Mouse (Mus musculus) mesoderm, embryonic 11.5 days (tissue): ENCODE results near the gene Morf4l1.
"Not testable (repeated sequence)": the region's sequence is repeated elsewhere in the genome, so short reads cannot be mapped to it uniquely, and the experiment has no call there.

ENCODE experiments used
- DNase-seq: peaks from one replicate; pipeline ENCODE4 v3.0.0-alpha.2; 2012; ENCODE audit warnings: low read depth, low spot score

The Morf4l1 gene

DNA sequence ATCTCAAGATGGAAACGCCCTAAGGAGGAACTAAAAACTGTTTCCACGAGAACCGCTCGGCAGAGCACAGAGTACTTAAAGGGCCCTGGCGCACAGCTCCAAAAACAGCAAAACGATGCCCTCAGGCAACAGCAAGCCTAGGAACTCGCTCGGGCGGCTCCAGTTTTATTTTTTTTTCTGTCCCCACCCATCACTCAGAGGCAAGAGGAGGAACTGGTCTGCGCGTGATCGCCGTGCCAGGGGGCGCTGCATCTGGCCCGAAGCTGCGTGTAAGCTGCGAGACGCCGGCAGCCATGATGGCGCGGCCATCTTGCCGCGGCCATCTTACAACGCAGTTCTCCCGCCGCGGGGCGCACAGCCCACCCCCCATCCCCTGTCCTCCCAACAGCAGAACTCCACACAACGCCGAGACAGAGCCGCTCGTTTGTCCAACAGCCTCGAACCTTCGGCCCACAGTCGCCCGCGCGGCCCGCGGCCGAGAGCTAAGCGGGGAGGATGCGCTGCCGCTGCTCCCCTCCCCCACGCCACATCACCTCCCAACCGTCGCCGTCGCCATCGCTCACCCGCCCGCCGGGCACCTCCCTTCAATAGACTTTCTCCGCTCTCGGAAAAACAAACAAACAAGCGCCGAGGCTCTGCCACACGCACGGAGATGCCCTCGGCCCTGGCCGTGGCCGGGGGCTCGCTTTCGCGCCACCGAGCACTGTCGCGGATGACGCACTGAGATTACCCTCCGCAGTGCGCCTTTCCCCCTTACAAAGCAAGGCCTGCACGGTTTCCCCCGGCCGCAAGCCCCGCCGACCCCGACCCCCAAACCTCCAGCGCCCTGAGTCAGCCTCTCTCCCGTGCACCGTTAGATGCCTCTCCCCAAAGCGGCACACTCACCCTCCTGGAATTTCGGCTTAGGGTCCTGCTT, 665 bp downstream of the Morf4l1 start:
- peak; percentile 92 for DNase-seq

DNA sequence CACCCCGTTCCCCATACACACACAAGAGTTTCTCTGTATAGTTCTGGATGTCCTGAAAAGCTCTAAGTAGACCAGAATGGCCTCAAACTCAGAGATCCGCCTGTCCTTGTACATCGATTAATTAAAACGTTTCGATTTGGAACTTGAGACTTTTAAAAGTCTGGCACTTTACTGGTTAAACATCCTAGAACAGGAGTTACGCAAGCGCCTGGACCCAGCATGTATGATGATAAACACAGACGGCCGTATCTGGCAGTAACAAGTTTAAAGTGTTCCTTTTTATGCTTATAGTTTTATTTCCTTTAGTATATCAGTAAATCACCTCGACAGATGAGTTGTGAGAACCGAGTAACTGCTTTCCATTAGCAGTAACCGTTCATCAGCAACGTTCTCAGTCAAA, 1.4 kb downstream of the Morf4l1 start:
- DNase-seq = no peak

DNA sequence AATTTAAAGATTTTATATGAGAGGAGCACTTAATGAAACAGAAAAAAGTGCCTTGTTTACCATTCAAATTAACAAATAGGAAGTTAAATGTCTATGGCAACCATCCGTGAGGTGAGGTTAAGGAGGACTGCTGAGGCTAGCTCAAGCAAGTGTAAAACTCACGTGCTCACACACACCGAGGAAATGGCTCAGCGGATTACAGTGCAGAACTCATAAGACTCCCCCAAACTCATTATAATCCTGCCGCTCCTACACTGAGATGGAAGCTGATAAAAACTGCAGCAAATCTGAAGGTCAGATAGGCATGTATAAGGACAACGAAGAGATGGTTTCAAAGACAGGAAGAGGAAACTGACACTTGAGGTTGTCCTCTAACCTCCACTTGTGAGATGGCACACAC, 5.2 kb downstream of the Morf4l1 start:
- DNase-seq = no peak

DNA sequence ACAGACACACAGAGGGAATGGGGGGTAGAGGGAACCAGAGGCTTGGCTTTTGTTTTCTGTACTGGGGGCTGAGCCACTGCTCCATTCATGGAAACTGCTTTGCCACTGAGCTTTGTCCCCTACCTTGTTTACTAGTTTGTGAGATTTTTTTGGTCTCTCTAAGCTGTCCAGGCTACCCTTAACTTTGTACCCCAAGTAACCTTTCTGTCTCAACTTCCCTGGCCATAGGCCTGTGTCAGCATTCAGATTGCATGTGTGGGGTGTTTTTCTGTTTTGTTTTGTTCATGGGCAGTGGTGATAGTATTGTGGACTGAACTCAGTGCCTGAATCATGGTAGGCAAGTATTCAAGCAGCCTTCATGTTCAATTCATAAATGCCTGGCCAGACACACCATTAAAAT, 6.3 kb downstream of the Morf4l1 start:
- DNase-seq = no peak

DNA sequence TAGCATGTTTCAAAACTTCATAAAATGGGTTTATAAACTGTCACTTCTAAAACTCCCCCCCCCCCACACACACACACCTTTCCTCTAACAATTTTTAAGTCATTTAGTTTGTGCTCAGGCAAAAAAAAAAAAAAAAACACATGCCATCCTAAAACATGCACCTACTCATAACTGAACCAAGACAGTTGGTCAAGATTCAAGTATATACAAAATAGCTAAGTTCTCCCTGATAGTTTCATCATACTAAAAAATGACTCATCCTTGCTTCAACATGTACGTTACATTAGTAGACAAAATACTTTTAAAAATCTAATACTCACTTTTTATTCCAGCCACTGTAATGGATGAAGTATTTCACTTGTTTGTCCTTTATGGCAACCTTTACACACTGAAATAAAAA, 7.7 kb downstream of the Morf4l1 start:
- DNase-seq = no peak

DNA sequence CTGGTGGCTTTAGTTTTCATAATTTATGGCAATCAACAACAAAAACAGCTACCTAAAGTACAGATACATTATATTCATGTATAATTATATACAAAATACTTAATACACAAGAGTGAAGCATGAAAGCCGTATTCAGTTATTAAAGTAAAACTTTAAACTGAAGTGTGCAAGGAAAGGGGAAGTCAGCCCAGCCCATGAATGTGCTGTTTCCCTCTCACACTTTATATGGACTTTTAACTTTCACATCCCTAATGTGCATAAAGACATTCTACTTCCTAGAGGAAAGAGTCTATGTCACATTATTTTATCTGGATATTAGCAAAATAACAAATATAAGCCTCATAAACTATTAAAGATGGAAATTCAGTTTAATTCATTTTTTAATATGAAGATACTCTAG, 9.1 kb downstream of the Morf4l1 start:
- no peak for DNase-seq

DNA sequence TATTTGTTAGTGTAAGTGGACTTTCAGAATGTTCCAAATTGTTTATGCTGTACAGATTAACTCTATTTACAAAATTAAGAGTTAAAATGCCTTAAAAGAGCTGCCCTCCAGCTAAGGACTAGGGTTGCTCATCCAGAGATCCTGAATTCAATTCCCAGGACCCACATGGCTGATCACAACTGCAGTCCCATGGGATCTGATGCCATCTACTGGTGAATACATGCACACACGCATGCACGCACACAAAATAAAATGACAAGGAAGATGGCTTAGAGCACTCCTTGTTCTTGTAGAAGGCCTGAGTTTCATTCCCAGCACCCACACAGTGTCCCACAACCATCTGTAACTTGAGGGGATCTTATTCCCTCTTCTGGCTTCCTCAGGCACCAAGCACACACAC, 13.8 kb downstream of the Morf4l1 start:
- peak; percentile 58 for DNase-seq

DNA sequence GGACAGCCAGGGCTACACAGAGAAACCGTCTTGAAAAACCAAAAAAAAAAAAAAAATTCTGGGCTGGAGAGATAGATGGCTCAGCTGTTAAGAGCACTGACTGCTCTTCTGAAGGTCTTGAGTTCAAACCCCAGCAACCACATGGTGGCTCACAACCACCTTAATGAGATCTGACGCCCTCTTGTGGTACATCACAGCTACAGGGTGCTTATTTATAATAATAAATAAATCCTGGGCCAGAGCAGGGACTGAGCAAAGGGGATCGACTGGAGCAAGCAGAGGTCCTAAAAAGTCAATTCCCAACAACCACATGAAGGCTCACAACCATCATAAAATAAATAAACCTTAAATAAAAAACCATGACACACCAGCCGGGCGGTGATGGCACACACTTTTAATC, 15.6 kb downstream of the Morf4l1 start:
- no peak for DNase-seq

DNA sequence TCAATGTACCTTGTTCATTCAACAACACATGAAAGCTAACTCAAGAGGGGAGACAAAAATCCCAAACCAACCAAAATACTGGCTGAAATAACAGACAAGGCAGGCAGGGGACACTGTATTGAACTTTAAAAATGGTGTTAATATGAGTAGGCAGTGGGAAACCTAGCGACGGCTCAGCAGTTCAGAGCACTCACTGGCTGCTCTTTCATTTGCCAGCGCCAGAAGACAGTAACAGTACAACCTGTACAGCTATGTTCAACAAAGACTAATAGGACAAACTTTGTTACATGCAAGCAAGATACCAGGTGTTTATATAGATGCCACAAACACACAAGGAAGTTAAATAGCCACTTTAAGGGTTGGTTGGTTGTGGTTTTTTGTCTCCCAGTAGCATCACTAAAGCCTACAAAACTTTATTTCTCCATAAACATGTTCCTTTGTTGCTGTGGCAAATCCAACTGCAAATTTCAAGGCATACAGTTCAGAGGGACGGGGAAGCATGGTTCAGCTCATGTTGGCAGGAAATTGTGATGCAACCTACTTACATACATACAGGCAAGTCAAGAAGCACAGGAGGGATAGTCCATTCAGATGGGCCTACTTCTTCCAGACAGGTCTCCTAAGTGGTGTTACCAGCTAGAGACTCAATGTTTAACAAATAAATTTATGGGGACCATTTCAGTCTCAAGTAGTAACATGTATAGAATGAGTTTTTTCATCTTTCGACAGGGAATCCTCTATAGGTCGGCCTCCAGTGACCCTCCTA, 25.1 kb downstream of the Morf4l1 start:
- no peak for DNase-seq

DNA sequence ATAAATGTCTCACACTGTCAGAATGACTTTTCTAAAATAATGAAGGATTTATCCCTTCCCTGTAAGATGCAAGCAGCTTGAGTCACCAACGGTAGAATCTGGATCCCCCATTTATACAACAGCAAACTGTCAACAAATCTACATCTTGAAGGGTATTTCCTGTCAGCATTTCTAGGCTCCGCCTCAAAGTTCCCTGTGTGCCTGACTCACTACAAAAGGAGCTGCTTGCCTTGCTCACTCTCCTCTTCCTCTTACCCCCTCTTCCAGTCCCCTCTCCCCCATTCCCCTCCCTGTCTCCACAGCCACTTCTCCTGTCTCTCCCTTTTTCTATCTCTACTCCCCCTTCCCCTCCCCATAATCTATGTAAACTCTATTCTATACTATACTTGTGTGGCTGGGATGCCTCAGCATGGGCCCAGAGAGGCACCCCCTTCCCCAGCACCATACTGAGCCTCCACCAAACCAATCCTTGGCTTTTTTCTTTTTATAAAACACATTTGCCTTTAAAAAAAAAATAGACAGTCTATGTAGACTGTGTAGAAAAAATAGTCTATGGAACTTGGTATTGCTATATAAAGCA, 26.6 kb downstream of the Morf4l1 start:
- no peak for DNase-seq

DNA sequence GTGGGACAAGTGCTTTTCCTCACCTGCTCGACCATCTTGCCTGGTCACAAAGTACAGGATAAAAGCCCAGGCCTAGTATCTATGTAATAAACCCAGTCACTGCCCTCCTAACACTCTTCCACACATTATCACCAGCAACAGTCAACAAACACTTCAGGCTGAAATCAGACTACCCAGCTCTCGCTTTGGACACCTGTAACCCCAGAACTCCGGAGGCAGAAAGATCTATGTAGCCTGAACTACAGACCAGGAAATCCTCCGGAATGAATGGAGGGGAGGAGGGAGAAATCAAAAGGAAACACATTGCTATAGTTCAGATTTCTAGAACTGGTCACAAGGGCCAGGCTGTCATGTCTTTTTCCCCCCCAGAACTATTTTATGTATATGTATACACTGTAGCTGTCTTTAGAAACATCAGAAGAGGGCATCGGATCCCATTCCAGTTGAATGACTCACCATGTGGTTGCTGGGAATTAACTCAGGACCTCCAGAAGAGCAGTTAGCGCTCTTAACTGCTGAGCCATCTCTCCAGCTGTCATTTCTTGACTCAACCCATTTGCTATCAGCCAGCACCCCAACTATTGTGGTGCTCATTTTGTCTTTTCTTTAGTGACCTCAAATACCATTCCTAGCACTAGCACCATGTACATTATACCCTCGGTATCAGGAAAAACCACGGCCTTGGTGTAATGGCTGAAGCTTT, 29.7 kb downstream of the Morf4l1 start:
- DNase-seq = no peak

DNA sequence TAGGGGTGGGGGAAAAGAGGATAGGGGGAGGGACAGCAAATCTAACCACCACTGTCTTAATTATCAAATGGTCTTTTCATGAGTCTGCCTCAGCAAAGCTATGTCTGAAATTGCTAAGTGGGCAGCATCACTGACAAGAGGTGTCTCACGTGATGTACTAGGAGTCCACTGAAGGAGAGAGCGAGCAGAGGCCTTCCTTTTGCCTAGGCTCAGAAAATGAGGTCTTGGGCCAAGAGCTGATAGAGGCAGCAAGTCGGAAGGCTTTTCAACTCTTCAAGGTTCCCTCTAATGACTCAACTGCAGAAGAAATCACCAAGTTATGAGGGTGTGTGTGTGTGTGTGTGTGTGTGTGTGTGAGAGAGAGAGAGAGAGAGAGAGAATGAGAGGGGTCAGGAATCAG, 30.4 kb downstream of the Morf4l1 start:
- no peak for DNase-seq

DNA sequence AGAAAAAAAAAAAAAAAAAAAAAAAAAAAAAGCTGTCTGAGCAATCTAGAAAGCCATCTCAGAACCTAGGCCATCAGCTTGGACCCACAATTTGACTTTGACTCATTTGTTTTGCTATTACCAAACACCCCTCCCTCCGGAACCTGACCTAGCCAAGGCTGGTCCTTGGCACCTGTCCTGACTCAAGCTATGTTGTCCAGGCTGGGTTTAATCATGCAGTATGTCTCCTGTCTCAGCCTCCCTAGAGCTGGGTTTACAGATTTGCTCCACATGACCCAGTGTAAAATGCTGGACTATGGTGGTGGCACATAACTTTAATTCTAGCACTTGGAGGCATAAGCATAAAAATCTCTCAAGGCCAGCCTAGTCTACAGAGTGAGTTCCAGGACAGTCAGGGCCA, 31.6 kb downstream of the Morf4l1 start:
- DNase-seq = no peak

DNA sequence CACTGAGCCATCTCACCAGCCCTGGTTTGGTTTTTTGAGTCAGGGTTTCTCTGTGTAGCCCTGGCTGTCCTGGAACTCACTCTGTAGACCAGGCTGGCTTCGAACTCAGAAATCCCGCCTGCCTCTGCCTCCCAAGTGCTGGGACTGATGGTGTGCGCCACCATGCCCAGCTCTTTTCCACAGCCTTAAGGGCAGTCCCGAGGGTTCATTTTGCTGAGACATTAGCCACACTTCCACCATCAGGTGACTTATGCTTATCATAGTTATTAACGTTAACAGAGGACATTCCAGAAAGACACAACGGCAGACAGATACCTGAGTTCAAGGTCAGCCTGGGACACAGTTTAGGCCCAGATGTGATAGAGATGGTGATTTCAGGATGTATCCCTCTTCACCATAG, 32.6 kb downstream of the Morf4l1 start:
- DNase-seq = not testable (repeated sequence)

DNA sequence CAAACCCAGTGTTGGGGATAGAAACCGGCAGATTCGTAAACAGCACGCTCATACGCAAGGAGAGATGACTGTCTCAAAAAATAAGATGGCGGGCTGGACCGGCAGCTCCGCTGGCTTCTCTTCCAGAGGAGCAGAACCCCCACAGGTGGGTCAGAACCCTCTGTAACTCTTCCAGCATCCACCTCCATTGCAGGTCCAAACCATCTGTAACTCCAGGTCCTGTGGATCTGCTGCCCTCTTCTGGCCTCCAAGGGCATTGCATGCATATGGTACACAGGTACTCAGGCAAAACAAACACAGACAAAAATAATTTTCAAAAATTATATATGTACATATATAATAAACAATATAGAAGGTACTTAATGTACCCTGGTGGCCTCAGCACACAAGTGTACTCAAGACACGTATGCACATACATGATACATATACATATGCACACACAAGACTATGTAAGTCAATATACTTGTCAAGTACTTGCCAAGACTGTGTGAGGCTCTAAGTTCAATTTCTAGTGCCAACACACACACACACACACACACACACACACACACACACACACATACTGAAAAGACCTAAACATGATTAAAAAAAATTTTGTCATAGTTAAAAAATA, 37.6 kb downstream of the Morf4l1 start:
- DNase-seq = peak; percentile 55

DNA sequence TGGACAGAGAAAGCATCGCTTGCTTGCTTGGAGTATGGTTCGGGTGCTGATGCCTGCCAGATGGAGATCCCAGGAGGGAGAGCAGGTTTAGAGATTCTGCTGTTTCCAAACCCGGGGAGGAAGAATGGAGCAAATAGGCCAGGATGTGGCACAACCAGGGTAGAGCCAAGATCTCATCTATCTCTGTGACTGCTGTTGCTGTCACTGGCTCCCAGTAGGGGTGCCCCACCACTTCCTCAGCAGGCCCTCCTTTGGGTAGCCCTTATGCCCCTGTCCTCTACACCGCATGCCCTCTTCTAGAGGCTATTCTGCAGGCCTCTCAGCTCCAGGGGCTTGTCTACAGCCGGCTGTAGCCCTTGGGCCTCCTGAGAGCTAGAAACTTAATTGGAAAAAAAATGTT, 38.4 kb downstream of the Morf4l1 start:
- DNase-seq = no peak

DNA sequence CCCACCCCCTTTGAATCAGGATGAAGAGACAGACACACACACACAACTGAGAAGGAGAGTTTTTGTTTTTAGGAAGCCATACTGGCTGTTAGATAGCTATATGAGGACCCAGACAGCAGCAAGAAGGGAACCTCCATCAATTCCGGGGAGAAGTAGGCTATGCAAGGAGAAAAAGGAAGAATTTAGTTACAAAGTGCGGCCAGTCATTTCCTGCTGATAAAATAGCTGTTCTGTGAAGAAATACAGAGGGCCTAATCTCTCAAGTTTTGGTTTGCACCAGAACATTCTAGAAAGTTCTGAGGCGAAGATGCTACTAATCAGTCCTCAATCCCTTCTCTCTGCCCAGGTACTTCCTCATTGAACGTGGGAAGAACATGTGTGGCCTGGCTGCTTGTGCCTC, 39.2 kb downstream of the Morf4l1 start:
- DNase-seq = no peak

DNA sequence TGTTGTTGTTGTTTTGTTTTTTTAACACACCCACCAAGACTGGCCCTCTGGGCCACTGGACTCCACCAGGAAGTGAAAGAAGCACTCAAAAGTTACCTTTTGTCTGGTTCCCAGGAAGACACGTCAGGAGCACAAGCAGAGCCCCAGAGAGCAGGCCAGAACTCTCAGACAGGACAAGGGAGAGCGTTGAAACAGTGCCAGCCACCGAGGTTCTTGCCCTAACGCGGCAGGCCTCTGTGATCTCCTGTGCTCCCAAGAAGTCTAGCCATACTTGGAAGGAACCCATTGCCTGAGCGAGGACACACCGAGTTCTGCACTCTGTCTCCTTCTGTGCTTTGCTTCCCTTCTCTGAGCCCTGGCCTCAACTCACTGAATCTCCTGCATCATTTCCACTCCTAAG, 44.4 kb downstream of the Morf4l1 start:
- no peak for DNase-seq

DNA sequence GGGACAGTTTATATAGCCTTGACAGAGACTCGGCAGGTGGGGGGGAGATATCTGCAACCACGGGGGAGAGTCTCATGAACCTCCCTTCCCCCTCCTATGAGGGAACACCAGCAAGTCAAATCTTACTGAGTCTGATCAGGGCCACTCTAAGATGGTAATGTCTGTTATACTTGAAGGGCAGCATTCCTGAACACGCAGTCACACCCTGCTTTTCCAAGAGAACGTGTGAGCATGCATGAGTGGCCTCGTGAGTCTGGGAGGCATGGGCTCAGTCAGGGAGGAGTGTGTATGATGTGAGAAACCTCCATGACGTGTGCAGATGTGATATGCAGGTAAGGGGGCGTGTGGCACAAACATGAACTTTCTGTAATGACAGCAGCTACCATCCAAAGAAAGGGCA, 45.1 kb downstream of the Morf4l1 start:
- no peak for DNase-seq

DNA sequence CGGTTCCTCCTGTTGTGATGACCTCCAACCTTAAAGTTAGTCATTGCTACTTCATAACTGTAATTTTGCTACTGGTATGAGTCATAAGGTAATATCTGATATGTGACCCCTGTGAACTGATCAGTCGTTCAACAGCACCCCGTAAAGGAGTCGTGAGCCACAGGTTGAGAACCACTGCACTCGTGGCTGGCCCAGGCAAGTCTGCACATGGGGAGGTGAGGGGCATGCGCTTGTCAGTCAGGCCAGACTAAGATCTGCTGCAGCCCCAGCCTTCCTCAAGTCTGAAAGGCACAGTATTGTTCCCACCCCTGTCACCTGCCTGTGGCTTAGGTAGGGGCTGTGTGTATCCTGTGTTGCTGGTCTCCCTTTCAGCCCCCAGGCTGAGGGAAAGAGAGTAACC, 45.8 kb downstream of the Morf4l1 start:
- no peak for DNase-seq

DNA sequence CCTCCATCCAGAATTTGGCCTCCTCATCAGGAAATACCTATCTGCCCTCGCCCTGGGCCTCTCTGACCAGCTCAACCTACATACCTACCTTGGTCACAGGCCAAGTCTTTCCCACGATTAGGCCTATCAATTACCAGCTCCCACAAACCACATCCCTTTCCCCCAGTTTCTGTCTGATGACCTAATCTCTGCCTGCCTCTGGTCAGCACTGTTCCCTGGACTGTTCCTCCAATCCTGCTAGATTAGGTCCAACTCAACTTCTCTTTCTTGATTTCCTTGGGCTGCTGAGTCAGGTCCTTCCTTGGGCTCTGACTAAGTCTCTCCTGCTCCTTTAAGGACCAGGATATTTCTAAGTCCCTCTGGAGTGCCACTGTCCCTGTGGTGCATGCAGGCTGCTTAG, 47.2 kb downstream of the Morf4l1 start:
- no peak for DNase-seq

DNA sequence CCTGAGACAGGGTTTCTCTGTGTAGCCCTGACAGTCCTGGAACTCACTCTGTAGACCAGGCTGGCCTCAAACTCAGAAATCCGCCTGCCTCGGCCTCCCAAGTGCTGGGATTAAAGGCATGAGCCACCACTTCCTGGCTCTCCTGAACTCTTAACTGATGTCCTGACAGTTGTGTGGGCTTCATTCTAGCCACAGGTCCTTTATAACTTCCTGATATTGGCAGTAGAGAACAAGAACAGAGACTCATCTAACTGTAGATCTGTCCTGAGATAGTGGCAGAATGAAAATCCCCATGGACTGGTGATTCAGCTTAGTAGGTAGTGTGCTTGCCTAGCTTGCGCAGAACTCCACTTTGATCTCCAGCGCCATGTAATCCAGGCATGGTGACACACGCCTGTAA, 53.6 kb downstream of the Morf4l1 start:
- not testable (repeated sequence) for DNase-seq
